Mouse (Mus musculus) ovary, postnatal 10 days (tissue): ENCODE results near the gene Tamm41.

Source experiments
- DNase-seq: peaks from one replicate; pipeline ENCODE4 v3.0.0; 2022; ENCODE audit warnings: low spot score

Tamm41 gene

DNA sequence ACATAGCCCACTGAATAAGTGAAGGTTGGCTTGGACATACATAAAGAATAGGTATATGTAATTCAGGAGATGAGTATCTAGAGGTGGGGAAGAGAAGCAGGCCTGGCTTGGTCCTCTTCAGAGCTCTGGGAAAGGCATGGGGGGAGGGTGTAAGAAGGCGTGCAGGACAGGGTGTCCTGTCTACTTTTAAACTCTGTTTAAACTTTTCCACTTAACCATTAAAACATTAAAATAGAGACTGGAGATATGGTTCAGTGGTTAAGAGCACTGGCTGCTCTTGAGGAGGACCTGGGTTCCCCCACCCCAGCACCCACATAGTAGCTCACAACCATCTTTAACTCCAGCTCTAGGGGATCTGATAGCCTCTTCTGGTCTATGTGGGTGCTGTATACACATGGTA, 64.7 kb downstream of the Tamm41 start:
- DNase-seq = no peak

DNA sequence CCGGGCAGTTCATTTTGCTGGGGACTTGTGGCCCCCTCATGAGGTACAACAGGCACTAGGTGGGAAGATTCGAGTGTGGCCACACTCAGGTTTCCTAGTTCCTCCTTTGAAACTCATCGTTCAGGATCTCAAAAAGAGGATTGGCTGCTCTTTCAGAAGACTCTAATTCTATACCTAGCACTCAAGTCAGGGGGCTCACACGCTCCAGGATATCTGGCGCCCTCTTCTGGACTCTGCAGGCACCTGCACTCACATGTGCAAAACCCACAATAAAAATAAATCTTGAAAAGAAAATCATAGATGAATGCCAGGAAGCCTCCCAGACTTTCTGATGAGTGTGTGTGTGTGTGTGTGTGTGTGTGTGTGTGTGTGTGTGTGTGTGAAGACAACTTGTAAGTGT, 66.8 kb downstream of the Tamm41 start:
- no peak for DNase-seq

DNA sequence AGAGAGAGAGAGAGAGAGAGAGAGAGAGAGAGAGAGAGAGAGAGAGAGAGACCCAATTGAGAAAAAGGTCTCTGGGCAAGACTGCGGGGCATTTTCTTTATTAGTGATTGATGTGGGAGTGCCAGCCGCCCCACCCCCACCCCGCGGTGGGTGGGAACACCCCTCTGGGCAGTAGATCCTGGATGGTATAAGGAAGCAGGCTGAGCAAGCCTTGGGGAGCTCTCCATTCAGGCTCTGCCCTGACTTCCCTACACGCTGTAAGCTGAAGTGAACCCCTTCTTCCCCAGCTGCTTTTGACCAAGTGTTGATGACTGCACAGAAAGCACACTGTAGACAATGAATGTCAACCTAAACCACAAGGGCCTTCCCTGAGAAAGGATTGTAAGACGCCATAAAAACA, 67.3 kb downstream of the Tamm41 start:
- no peak for DNase-seq

DNA sequence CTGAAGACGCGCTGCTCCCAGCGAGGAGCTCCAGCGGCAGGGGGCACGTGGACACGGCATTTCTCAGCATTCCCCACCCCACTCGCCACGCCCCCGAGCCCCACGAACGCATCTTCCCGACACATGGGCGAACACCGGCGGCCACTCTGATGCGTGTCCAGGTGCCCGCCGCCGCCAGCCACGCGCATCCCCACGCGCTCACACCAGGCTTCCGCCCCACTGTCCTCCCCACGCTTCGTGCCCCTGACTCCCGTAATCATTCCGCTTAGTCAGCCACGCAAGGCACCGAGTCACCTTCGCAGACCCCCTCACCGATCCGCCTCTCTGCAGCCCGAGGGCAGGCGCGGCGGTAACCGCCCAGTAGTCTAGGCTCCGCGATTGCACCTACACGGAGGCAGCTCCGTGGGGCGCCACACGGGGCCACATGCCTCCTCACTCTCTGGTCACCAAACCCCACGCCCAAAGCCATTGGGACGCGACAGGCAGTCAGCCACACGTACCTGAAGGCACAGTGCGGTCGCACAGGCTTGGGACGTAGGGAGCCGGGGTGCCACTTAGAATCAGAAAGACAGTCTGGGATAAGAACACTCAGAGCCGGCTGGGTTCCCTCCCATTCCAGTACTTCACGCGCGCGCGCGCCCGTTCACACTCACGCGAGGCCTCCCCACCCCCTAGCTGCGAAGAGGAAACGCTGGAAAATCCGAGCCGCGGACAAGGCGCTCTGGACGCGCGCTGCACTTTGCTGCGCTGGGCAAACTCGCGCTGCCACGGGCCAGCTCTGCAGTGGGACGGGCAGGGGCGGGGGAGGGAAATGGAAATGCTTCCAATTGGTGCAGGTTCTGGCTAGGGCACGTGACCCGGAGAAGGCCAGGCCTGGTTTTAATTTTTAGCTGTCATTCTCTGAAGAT, 68.2 kb downstream of the Tamm41 start, which contains the start of gene Vgll4:
Gene Vgll4, minus strand, starts transcription at position 782 of the 908 bp plus-strand sequence.
- peak; percentile 29 for DNase-seq

DNA sequence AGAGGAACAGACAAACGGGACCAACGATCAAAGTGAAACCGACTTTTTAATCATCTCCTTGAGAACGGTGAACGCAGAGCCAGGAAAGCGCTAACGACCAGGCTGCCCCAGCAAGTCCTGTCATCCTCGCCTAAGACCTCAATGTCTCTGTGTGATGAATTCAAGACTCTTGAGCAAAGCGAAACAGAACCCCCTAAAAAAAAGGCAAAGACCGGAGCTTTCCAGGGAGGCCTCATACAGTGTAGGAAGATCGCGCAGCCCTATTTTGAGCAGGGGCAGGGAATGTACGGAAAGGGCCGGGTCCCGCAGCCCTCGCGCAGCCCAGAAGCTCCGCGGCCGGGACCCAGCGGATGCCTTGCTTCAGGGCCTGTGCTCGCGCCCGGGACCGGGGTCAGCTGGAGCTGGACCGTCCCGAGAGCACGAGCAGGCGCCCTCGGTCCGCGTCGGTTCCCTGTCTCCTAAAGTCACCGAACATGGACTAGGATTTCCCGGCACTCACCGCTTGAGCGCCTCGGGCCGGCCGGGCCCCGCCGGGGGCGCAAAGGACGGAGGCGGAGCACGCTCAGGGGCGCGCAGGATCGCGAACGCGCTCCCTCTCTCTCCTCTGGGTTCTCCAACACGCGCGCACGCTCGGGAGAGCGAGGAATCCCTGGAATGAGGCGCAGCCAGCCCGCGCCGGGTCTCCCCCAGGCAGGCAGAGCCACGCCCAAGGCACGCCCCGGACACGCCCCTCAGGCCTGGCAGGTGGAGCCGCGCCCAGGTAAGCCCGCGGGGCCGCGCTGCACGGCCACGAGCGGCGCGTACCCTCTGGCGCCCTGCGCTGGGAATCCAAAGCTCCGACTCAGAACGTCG, 69.1 kb downstream of the Tamm41 start:
- peak; percentile 59 for DNase-seq

DNA sequence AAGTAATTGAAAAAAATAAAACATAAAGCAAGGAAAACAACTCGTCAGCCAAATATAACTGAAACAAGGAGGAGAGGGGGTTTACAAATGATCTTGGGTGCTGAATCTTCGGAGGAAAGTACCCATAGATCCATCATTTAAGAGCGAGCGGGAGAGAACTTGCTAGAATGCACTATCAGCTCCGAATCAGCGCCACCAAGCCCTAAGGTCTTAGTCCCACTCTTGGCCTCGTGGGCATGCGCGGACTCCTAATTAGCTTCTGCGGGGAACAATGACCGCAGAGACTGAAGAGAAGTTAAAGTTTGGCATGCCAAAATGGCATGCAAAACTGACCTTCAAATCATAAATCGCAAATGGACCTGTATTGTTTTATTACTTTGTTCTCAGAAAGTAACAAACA, 70.1 kb downstream of the Tamm41 start:
- no peak for DNase-seq

DNA sequence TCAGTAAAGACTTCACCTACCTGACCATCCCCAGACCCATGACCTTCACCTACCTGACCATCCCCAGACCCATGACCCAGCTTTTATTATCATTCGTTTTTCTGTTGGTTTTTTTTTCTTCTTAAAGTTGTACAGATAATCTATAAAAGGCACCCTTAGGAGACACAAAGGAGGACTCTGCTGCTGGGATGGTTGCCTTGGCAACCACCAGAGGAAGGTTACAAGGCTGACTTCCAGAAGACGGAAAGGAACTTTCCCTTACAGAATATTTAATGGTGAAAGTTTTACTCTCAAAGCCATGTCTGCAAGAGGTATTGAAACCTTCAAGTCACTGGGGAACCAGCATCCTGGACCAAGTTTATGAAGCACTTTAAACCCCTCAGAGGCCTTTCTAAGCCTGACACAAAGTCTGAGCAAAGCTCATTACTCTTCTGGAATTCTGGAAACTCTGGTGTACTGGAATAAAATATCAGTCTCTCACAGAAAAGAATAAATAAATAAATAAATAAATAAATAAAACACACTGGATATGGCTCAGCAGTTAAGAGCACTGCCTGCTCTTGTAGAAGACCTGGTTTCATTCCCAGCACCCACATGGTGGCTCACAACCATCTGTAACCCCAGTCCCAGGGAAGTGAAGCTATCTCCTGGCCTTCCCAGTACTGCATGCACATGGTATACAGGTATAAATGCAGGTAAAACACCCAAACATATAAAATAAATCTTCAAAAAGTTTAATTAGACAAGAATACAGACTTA, 71.1 kb downstream of the Tamm41 start:
- no peak for DNase-seq

DNA sequence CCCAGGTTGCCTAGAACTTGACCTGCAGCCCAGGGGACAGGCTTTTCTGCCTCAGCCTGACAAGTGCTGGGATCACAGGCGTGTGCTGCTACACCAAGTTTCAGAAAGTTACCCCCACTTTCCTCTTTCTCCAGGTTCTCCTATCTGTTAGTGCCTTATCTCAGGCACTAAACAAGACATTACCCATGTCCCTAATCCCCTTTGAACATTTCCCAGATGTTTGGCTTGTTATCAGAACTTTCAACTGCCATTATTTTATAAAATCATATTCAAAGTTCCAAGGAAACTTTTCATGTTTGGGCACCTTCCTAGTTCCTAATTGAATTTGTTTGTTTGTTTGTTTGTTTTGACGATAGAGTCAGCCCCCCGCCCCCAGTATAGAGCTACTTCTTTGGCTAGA, 71.9 kb downstream of the Tamm41 start:
- DNase-seq = no peak

DNA sequence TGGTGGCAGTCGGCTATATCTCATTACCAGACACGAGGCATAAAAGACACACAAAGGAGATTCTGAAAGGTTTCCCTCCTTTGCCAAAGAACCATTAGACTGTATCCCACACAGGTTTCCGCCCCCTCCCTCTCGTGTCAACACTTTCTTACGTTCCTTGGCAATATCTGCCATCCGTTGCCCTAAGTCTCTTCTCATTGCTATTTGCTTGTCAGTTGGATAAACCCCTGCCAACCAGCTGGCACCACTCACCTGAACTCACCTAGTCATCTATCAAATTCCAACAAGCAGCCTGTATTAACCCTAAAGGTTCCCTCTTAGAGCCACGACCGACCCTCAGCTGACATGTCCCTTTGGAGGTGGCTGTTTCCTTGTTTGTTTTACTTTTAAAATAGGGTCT, 72.3 kb downstream of the Tamm41 start:
- DNase-seq = no peak

DNA sequence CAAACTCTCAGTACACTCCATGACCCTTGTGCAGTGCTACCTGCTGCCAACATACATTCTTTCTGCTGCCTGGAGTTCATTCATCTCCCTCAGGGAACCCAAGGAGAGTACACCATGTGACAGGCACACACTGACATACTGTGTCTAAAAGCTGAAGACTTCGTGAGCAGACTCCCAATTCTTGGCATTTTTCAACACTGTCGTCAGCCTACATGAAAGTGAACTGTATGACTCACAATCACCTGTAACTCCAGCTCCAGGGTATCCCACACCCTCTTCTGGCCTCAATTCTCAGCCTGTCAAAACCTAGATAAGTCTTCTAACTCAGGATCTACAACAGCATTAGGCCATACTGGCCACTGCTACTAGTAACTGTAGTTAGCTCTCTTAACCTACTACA, 73.4 kb downstream of the Tamm41 start:
- no peak for DNase-seq

DNA sequence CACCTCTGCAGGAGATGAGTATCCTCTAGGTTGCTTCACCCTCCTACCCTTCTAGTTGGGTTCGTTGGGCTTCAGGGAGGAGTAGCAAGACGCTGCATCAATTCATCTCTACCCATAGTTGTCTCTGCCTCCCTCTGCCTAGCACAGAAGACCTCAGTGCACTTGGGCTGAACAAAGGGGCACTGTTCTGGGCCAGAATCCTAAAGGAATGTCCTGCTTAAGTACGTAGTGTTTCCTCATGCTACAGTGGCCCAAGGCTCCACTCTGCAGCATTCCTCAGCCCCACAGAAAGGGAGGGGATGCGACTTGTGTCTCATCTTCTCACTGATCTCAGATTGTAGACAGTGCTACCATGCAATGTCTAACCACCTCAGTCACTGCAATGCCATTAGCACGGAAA, 74.0 kb downstream of the Tamm41 start:
- DNase-seq = no peak

DNA sequence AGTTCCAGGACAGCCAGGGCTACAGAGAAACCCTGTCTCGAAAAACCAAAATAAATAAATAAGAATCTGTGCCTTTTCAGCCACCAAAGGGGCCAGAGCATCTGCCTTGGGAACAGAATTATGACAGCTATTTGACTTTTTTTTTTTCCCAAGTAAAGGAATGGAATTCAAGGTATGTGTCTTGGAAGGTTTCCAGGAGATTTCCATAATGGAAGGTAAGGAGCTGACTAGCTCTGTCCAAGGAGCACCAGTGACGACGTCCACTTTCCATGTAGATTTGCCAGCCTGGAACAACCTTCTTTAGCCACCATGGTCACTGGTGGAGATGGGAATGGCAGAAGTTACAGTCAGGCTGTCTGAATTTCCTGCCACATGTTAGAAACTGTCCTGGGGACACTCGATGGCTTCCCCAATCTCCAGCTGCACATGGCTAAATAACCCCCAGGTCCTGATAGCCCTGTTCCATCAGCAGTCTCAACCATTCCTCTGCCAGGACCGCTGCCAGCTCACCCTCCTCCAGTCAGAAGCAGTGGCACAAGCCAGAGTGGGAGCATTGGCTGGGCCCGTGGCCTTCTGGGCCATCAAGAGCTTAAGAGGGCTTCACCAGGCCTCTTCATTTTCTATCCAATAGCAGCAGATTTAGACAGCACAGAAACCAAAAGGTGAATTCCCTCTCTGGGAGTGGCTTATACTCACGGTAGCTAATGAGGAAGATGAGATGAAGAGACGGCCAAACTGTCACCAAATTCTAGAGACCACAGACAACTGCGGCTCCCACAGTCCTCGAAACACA, 76.2 kb downstream of the Tamm41 start:
- DNase-seq = no peak

DNA sequence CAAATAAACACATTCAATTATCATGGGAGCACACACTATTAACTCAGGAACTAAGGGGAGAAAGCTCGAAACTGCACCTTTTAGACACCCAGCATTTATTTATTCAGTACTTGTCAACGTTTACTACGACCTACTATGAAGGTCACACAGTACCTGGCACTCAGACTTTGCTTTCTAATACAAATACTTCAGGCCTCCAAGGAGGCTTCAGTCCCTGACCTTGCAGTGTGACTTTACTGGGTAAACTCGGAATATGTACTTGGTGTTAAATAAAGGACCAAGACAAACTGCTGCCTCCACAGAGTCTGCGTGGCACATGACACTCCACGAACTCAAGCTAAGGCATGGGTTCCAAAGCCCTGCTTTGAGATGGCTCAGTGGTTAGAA, 78.7 kb downstream of the Tamm41 start:
- DNase-seq = no peak

DNA sequence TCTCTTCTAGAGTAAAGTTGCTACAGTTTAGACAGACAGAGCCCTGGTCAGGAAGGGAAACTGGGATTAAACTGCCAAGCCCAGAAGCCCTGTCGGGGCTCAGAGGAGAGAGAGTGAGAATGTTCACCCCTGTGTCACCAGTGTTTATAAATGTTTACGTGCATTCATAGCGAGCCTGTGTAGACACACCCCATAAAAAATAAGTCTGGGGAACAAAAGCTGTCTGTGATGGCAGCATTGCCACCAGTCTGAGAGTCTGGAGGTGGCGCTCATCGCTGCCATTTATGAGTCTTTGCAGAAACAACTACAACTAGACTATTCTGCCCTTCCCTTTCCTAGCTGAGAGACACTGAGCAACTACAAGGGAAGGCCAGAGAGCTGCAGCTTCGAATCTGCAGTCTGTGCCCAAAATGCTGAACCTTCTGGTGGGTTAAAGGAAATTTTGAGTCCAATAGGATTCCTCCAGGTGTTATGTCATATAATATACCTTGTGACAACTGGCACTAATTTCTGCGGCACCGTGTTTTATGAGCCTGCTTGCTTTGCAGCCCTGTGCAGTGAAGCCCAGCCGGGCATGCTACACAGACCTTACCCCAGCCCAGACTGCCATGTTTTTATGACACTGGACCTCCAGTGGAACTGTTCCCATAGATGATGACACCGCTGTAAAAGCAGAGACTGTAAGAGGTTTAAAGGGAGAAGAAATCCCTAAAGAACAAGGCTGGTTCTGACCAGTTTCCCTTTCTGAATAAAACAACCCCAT, 79.2 kb downstream of the Tamm41 start:
- DNase-seq = no peak

DNA sequence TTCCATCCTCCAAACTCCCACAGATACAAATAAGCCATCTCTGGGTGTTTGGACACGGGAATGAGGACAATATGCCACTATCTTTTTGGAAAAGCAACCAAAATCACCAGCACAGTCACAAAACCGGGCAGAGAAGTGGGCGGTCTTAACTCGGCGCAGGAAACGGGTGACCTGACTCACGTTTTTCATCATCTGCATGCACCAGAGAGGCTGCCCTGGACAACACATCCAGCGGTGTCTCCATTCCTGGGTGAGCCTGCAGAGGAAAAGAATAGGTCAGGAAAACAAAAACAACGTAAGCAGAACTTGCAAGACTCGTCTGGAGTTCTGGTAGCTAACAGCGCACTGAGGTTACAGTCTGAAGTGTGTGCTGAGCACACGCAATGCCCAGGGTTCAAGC, 79.9 kb downstream of the Tamm41 start:
- DNase-seq = no peak

DNA sequence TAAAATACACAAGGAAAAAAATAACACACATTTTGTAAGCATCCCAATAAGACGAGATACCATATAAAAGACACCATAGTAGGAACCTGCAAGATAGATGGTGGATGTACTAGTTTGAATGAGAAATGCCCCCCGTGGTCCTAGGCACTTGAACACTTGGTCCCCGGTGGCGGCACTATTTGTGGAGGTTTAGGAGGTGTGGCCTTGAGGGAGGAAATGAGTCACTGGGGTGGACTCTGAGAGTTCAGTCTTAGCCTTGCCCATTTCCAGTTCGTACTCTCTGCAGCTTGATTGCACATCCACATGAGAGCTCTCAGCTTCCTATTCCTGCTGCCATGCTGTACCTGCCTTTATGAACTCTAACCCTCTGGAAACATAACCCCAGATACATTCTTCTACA, 83.2 kb downstream of the Tamm41 start:
- no peak for DNase-seq
